Mouse (Mus musculus) neural tube, embryonic 13.5 days (tissue): ENCODE data around the gene Rell1. TPM values are rescaled to one million over a fixed set of nuclear protein-coding genes. Genes with fewer than 3 reads are reported as not detected.

Experiments
- ATAC-seq: fragments of 200-750 bp; cut with Nextera tagmentation; 2 replicates; pipeline ENCODE4 v1.8.0; 2017; ENCODE audit warnings: low read depth, mild to moderate bottlenecking, moderate TSS enrichment, moderate library complexity
- H3K27ac ChIP-seq: fragments of 300-500 bp; sonication (generic); replicated peaks from 2 replicates; pipeline ENCODE4 v1.5.1; 2015; ENCODE audit warnings: moderate library complexity, mild to moderate bottlenecking, inconsistent platforms
- H3K27me3 ChIP-seq: fragments of 300-500 bp; sonication (generic); 2 replicates; pipeline ENCODE4 v1.6.1; 2015; ENCODE audit warnings: mild to moderate bottlenecking, inconsistent platforms
- H3K36me3 ChIP-seq: fragments of 300-500 bp; sonication (generic); 2 replicates; pipeline ENCODE4 v1.6.1; 2015; ENCODE audit warnings: mild to moderate bottlenecking, inconsistent platforms
- H3K4me1 ChIP-seq: fragments of 300-500 bp; sonication (generic); replicated peaks from 2 replicates; pipeline ENCODE4 v1.6.1; 2015; ENCODE audit warnings: inconsistent platforms
- H3K4me2 ChIP-seq: fragments of 300-500 bp; sonication (generic); 2 replicates; pipeline ENCODE4 v1.6.1; 2015; ENCODE audit warnings: inconsistent platforms, mild to moderate bottlenecking, moderate library complexity
- H3K4me3 ChIP-seq: fragments of 300-500 bp; sonication (generic); 2 replicates; pipeline ENCODE4 v1.5.1; 2015; ENCODE audit warnings: mild to moderate bottlenecking, inconsistent platforms
- H3K9ac ChIP-seq: fragments of 300-500 bp; sonication (generic); 2 replicates; pipeline ENCODE4 v1.6.1; 2015; ENCODE audit warnings: moderate library complexity, mild to moderate bottlenecking, inconsistent platforms
- H3K9me3 ChIP-seq: fragments of 300-500 bp; sonication (generic); 2 replicates; pipeline ENCODE4 v1.6.1; 2016; ENCODE audit warnings: inconsistent platforms
- WGBS: fragments of 180-500 bp; shearing (Covaris S2); methylation state at CpG from one replicate; pipeline ENCODE4 v1.1.7; 2015; 5-methylcytosine and 5-hydroxymethylcytosine counted together
- polyA plus RNA-seq: library from polyadenylated mRNA; unstranded; fragments of >200 nt; fragmentation: Nextera tagmentation; extraction: Ambion mirVana; gene quantifications from 2 replicates; pipeline ENCODE4 v1.2.1, GENCODE M21; 2015

Rell1 gene
- polyA plus RNA-seq, 1 experiment from 2014 or later, result 11.7 TPM

DNA sequence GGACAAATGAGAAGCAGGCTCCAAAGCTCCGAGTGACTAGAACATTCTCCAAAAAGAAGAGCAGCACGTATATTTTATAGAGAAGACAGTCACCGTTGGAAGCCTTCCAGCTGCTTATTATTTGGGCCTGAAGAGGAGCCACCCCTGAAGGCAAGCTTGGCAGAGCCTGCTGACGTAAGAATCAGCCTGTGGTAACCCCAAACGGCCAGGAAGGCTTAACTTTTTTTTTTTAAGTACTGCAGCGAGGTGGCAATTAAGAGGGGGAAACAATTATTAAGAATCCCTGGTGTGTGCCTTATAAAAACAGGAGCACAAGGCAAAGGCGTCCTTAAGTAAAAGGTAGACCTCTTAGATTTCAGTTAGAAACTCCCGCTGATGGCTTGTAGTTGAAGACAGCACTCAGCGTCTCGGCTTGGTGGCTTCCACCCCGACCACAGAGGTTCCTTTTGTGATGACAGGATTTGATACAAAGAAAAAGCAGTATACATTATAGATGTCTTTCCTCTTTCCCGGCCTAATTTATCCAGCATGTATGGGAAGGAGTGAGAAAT, 1.0 kb downstream of the Rell1 start:
- 0 out of 2 replicates have a peak overlapping the region, but pooled peaks have one; percentile 40 for H3K27ac ChIP-seq
- H3K36me3 ChIP-seq, result no peaks in the 10 kb centered on the region
- H3K9ac ChIP-seq, result peak overlapping the region; percentile 79
- peak overlapping the region; percentile 84 for H3K4me2 ChIP-seq
- ATAC-seq, result no peak
- H3K9me3 ChIP-seq, result no peaks in the 10 kb centered on the region
- 2% methylated on average over 12 of the region's 12 CpGs for WGBS
- peak overlapping the region; percentile 68 for H3K4me3 ChIP-seq
- peaks cover 28% of the 10 kb centered on the region for H3K4me1 ChIP-seq
- no peaks in the 10 kb centered on the region for H3K27me3 ChIP-seq

- Histone ChIP-seq H3K36me3 (no peaks in the 10 kb centered on the region), H3K27me3 (no peaks in the 10 kb centered on the region), H3K4me3 (no peak overlapping the region), H3K27ac (no peak overlapping the region), H3K9me3 (no peaks in the 10 kb centered on the region), H3K9ac (no peak overlapping the region), H3K4me1 (peaks cover 28% of the 10 kb centered on the region), H3K4me2 (no peak overlapping the region)
- 92% methylated on average over 4 of the region's 4 CpGs for WGBS
- no peak for ATAC-seq
Observed at GRCm38 (mm10) chr5:63966379-63966778, 2.3 kb downstream of the Rell1 start.

DNA sequence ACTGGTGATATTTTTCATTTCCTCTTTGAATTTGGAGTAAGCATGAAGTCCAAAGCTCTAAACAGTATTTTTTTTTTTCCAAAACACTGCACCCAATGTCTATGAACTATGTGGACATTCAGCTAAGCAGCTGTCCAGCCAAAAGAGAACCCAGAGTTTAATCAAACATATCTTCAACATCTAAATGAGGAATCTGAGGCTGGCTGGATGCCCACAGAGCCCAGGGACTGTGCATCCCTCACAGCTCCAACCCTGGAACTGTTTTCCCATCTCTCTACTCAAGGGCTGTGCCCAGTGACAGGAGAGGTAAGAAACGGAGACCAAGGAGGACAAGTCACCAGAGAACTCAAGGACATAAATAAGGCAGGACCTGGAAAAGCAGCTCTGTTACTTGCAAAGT, 2.8 kb downstream of the Rell1 start:
- no peaks in the 10 kb centered on the region for H3K36me3 ChIP-seq
- no peaks in the 10 kb centered on the region for H3K9me3 ChIP-seq
- no peaks in the 10 kb centered on the region for H3K27me3 ChIP-seq
- H3K4me3 ChIP-seq, result no peak overlapping the region
- ATAC-seq, result no peak
- no peak overlapping the region for H3K4me2 ChIP-seq
- H3K4me1 ChIP-seq, result peaks cover 28% of the 10 kb centered on the region
- no peak overlapping the region for H3K27ac ChIP-seq
- 70% methylated on average over 1 of the region's 1 CpGs for WGBS
- H3K9ac ChIP-seq, result no peak overlapping the region

GRCm38 (mm10) chr5:63964576-63964975, 4.1 kb downstream of the Rell1 start:
- Histone ChIP-seq H3K4me1 (peaks cover 16% of the 10 kb centered on the region), H3K4me2 (no peak overlapping the region), H3K9me3 (no peaks in the 10 kb centered on the region), H3K36me3 (no peaks in the 10 kb centered on the region), H3K9ac (no peak overlapping the region), H3K27me3 (no peaks in the 10 kb centered on the region), H3K27ac (no peak overlapping the region), H3K4me3 (no peak overlapping the region)
- 61% methylated on average over 8 of the region's 8 CpGs for WGBS
- ATAC-seq, result no peak

- H3K9ac ChIP-seq, result no peak overlapping the region
- no peaks in the 10 kb centered on the region for H3K9me3 ChIP-seq
- no peak overlapping the region for H3K27ac ChIP-seq
Observed at GRCm38 (mm10) chr5:63961726-63962125, 7.0 kb downstream of the Rell1 start.

GRCm38 (mm10) chr5:63960565-63960964, 8.1 kb downstream of the Rell1 start:
- no peak for ATAC-seq

More at GRCm38 (mm10) chr5:63961726-63962125, 7.0 kb downstream of the Rell1 start:
- WGBS, result 75% methylated on average over 10 of the region's 10 CpGs
- no peak overlapping the region for H3K4me3 ChIP-seq
- no peaks in the 10 kb centered on the region for H3K27me3 ChIP-seq
- no peak for ATAC-seq
- no peak overlapping the region for H3K4me2 ChIP-seq
- no peaks in the 10 kb centered on the region for H3K36me3 ChIP-seq
- peaks cover 3% of the 10 kb centered on the region; the same call in 1 of the 2 replicates for H3K4me1 ChIP-seq

GRCm38 (mm10) chr5:63958963-63959708, 9.6 kb downstream of the Rell1 start:
- Histone ChIP-seq H3K36me3 (no peaks in the 10 kb centered on the region), H3K9ac (no peak overlapping the region), H3K4me1 (no peaks in the 10 kb centered on the region), H3K4me3 (no peak overlapping the region), H3K4me2 (no peak overlapping the region), H3K9me3 (no peaks in the 10 kb centered on the region), H3K27me3 (no peaks in the 10 kb centered on the region), H3K27ac (no peak overlapping the region)
- no peak for ATAC-seq
- 82% methylated on average over 18 of the region's 18 CpGs for WGBS

More at GRCm38 (mm10) chr5:63960565-63960964, 8.1 kb downstream of the Rell1 start:
- Histone ChIP-seq H3K36me3 (no peaks in the 10 kb centered on the region), H3K9me3 (no peaks in the 10 kb centered on the region), H3K4me3 (no peak overlapping the region), H3K4me2 (no peak overlapping the region), H3K27ac (no peak overlapping the region), H3K9ac (no peak overlapping the region), H3K27me3 (no peaks in the 10 kb centered on the region), H3K4me1 (no peaks in the 10 kb centered on the region)
- 94% methylated on average over 10 of the region's 10 CpGs for WGBS

GRCm38 (mm10) chr5:63957607-63958006, 11.1 kb downstream of the Rell1 start:
- Histone ChIP-seq H3K36me3 (no peaks in the 10 kb centered on the region), H3K4me2 (no peak overlapping the region), H3K9me3 (no peaks in the 10 kb centered on the region), H3K27me3 (no peaks in the 10 kb centered on the region), H3K9ac (no peak overlapping the region), H3K4me3 (no peak overlapping the region), H3K27ac (no peak overlapping the region), H3K4me1 (no peaks in the 10 kb centered on the region)
- WGBS, result 80% methylated on average over 8 of the region's 8 CpGs
- ATAC-seq, result no peak

DNA sequence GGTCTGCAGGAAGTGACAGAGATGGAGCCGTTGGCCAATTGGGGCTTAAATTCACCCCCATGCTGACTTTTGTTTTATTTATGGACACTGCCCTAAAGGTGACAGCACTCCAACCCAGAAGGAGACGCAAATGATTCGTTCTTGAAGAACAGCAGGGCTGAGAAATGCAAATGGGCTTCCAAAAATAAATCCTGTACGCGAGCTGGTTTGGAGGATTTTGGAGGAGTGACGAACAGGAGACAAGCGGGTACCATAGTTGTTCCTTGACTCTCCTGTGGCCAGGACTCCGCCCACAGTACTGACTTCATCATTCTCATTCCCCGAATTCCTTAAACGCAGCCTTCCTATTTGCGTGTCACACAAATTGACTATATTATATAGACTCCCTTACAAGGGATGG, 12.3 kb downstream of the Rell1 start:
- no peak overlapping the region for H3K9ac ChIP-seq
- H3K4me3 ChIP-seq, result no peak overlapping the region
- no peak for ATAC-seq

GRCm38 (mm10) chr5:63953401-63954032, 15.2 kb downstream of the Rell1 start:
- no peak for ATAC-seq
- Histone ChIP-seq H3K4me3 (no peak overlapping the region), H3K36me3 (no peaks in the 10 kb centered on the region), H3K9ac (no peak overlapping the region), H3K27ac (no peak overlapping the region), H3K4me2 (no peak overlapping the region), H3K27me3 (no peaks in the 10 kb centered on the region), H3K4me1 (peaks cover 15% of the 10 kb centered on the region; the same call in 1 of the 2 replicates), H3K9me3 (no peaks in the 10 kb centered on the region)
- 96% methylated on average over 15 of the region's 15 CpGs for WGBS

More for the DNA sequence above, 12.3 kb downstream of the Rell1 start:
- 88% methylated on average over 11 of the region's 11 CpGs for WGBS
- Histone ChIP-seq H3K4me1 (0 out of 2 replicates have a peak, but pooled peaks cover 8% of the 10 kb centered on the region), H3K27ac (no peak overlapping the region), H3K36me3 (no peaks in the 10 kb centered on the region), H3K9me3 (no peaks in the 10 kb centered on the region), H3K4me2 (no peak overlapping the region), H3K27me3 (no peaks in the 10 kb centered on the region)

DNA sequence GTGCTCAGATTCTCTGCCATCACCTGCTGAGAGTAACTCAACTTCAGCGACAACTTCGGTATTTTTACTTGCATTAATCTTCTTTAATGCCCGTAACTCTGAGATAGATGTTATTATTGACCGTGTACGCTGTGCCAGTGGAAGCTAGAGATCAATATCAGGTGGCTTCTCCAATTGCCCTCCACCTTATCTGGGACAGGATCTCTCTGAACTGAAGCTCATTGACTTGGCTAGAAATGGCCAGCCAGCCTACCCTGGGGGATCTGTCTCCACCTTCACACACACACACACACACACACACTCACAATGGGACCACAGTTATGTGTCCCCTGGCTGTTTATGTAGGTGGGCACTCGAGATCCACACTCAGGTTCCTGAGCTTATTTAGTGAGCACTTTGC, 16.7 kb downstream of the Rell1 start:
- Histone ChIP-seq H3K4me3 (no peak overlapping the region), H3K36me3 (no peaks in the 10 kb centered on the region), H3K4me2 (no peak overlapping the region), H3K27ac (no peak overlapping the region), H3K9me3 (no peaks in the 10 kb centered on the region), H3K9ac (no peak overlapping the region), H3K27me3 (no peaks in the 10 kb centered on the region), H3K4me1 (peaks cover 18% of the 10 kb centered on the region; the same call in 1 of the 2 replicates)
- 83% methylated on average over 6 of the region's 6 CpGs for WGBS
- ATAC-seq, result no peak

GRCm38 (mm10) chr5:63951421-63951911, 17.2 kb downstream of the Rell1 start:
- no peak overlapping the region for H3K4me3 ChIP-seq
- no peaks in the 10 kb centered on the region for H3K36me3 ChIP-seq
- no peak overlapping the region for H3K4me2 ChIP-seq
- no peak for ATAC-seq
- H3K9me3 ChIP-seq, result no peaks in the 10 kb centered on the region
- no peaks in the 10 kb centered on the region for H3K27me3 ChIP-seq
- H3K9ac ChIP-seq, result no peak overlapping the region
- WGBS, result 80% methylated on average over 11 of the region's 11 CpGs
- peaks cover 18% of the 10 kb centered on the region; the same call in 1 of the 2 replicates for H3K4me1 ChIP-seq
- no peak overlapping the region for H3K27ac ChIP-seq
